Mouse (Mus musculus) hindbrain, embryonic 16.5 days (tissue): ENCODE measurements around the gene Olfr764-ps1. TPM values are rescaled to one million over a fixed set of nuclear protein-coding genes. Genes with fewer than 3 reads are reported as not detected.

Experiments used
- polyA plus RNA-seq: library from polyadenylated mRNA; unstranded; fragments of >200 nt; fragmentation: Nextera tagmentation; extraction: Ambion mirVana; gene quantifications from 2 replicates; pipeline ENCODE4 v1.2.1, GENCODE M21; 2015

Olfr764-ps1 gene
- polyA plus RNA-seq, 1 experiment from 2014 or later = not detected

Other genes starting within 250 kb of the Olfr764-ps1 start
- 0.45 and 0.74 TPM in 2 replicates for gene Mmp19, start 249.0 kb downstream of the Olfr764-ps1 start, polyA plus RNA-seq
- 49.6 and 53.2 TPM in 2 replicates for gene Dnajc14, start 235.8 kb downstream of the Olfr764-ps1 start, polyA plus RNA-seq
- gene Tmem198b, start 235.5 kb downstream of the Olfr764-ps1 start, polyA plus RNA-seq = 19.6 and 20.4 TPM in 2 replicates
- 137 and 142 TPM in 2 replicates for gene Sarnp, start 222.6 kb downstream of the Olfr764-ps1 start, polyA plus RNA-seq
- gene Ormdl2, start 218.3 kb downstream of the Olfr764-ps1 start, polyA plus RNA-seq = 23.6 and 27.6 TPM in 2 replicates
- 5.8 and 6.5 TPM in 2 replicates for gene Gdf11, start 148.2 kb downstream of the Olfr764-ps1 start, polyA plus RNA-seq
- 322 and 343 TPM in 2 replicates for gene Cd63, start 138.9 kb downstream of the Olfr764-ps1 start, polyA plus RNA-seq
- 29.6 and 30.0 TPM in 2 replicates for gene Rdh5, start 117.0 kb downstream of the Olfr764-ps1 start, polyA plus RNA-seq
- 247 and 278 TPM in 2 replicates for gene Bloc1s1, start 115.9 kb downstream of the Olfr764-ps1 start, polyA plus RNA-seq
- 12.7 and 12.8 TPM in 2 replicates for gene Itga7, start 106.1 kb downstream of the Olfr764-ps1 start, polyA plus RNA-seq
- gene Mettl7b, start 78.9 kb downstream of the Olfr764-ps1 start, polyA plus RNA-seq = not detected in 2 replicates
- not detected in 2 replicates for gene Olfr9, start 50.5 kb downstream of the Olfr764-ps1 start, polyA plus RNA-seq
- not detected in 2 replicates for gene Olfr763, start 29.1 kb downstream of the Olfr764-ps1 start, polyA plus RNA-seq
- gene Olfr765, start 10.1 kb upstream of the Olfr764-ps1 start, polyA plus RNA-seq = not detected in 2 replicates
- not detected in 2 replicates for gene Olfr766-ps1, start 29.1 kb upstream of the Olfr764-ps1 start, polyA plus RNA-seq
- gene Olfr767, start 43.0 kb upstream of the Olfr764-ps1 start, polyA plus RNA-seq = not detected in 2 replicates
- not detected in 2 replicates for gene Olfr768, start 59.5 kb upstream of the Olfr764-ps1 start, polyA plus RNA-seq
- gene Olfr769, start 78.0 kb upstream of the Olfr764-ps1 start, polyA plus RNA-seq = not detected in 2 replicates
- gene Olfr770, start 99.1 kb upstream of the Olfr764-ps1 start, polyA plus RNA-seq = not detected in 2 replicates
- not detected in 2 replicates for gene Olfr771, start 124.9 kb upstream of the Olfr764-ps1 start, polyA plus RNA-seq
- not detected in 2 replicates for gene Olfr772, start 138.0 kb upstream of the Olfr764-ps1 start, polyA plus RNA-seq
- not detected in 2 replicates for gene Olfr773, start 147.5 kb upstream of the Olfr764-ps1 start, polyA plus RNA-seq
- not detected in 2 replicates for gene Olfr774, start 196.3 kb upstream of the Olfr764-ps1 start, polyA plus RNA-seq
- not detected in 2 replicates for gene Olfr775, start 208.5 kb upstream of the Olfr764-ps1 start, polyA plus RNA-seq
- gene Olfr776, start 219.2 kb upstream of the Olfr764-ps1 start, polyA plus RNA-seq = not detected in 2 replicates
- gene Olfr777, start 231.6 kb upstream of the Olfr764-ps1 start, polyA plus RNA-seq = not detected in 2 replicates